Mouse (Mus musculus): ENCODE data around the gene Igsf21.

Gene Igsf21

GRCm38 (mm10) chr4:140246180-140247005 is at the start of gene Igsf21:
Igsf21 (minus strand) TSS chr4:140246784.
- DNase-seq (ENCODE audit: low spot score in 2 of 2), result no peak

- no peak for DNase-seq (ENCODE audit: low spot score in 2 of 2)
These were observed 39.2 kb upstream of the Igsf21 start for GRCm38 (mm10) chr4:140285726-140286316.

DNA sequence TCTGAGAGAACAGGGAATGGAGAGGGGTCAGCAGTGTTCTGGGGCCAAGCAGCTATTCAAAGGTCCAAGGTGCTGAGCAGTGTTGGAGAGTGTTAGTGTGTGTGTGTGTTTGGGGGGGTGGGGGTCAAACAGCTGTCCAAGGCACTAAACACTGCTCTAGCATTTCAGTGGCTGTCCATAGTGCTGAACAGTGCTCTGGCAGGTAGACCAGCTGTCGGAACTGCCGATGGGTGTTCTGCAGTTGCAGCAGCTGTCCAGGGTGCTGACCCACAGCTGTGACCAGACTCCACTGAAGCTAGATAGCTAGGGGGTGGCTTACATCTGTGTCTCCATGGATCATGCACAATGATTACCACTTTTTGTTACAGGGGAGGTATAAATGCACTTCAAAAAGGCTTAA is 36.8 kb upstream of the Igsf21 start:
- DNase-seq (ENCODE audit: low spot score in 2 of 2), result no peak

DNA sequence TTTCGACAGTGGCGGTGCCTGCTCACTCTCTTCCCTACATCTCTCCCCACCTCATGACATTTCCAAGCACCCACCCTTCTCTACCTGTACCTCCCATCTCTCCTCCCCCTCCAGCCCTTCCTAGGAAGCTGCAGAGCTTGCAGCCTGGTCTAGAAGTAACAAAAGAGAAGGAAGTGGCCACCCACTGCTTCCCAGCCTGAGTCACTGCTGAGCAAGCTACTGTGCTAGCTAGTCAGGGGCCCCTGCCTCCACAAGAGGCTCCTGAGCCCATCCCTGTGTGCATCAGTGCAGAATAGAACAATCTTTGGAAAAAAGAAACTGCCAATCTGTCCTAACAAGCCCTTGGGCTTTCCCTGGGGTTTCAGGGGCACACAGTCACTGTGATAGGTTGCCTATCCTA is 31.7 kb upstream of the Igsf21 start:
- DNase-seq (ENCODE audit: low spot score in 2 of 2), result no peak

- no peak for DNase-seq (ENCODE audit: low spot score in 2 of 2)
These were observed 25.3 kb upstream of the Igsf21 start for GRCm38 (mm10) chr4:140271913-140272312.

DNA sequence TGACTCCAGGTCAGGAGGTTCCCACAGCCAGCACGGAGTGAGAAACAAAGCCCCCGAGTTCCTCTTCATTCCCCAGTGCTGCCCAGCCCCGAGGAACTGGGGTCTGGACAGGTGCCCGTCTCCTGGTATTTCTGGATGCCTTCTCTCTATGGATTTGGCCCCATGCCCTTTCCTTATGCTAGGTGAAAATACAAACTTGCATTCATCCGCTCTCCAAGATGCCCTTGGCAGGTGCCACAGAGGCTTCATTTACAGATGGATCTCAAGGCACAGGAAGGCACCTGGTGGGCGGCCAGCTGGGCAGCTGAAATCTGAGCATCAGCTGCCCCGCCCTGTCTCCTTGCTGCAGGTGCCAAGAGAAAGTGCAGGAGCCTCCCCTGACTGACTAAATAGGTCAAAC is 23.9 kb upstream of the Igsf21 start:
- no peak for DNase-seq (ENCODE audit: low spot score in 2 of 2)

DNA sequence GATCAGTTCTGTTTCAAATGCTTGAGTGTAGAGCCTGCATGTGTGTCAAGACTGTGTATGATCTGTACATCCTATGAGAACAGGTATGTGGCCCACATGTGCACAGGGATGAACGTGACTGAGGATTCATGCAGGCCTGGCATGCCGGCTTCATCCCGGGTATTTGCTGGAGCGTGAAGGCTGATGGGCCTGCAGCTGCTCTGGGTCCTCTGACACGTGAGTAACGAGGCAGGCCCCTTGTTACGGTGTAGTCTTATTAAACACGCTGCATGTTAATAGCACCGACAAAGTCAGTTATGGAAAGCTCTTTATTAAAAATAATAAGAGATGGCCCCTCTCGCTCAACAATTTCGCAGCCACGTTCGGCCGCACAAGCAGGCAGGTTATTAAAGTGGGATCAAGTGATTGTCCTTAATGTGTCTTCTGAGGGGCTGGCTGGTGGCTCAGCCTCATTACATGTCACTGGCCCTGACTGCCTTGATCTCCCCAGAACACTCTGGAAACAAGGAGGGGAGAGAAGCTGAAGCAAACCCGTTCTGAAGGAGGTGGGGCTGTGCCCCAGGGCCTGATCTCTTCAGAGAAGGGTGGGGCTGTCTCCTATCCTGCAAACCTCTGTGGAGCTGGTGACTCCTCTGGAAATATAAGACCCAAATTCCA is 22.7 kb upstream of the Igsf21 start:
- no peak for DNase-seq (ENCODE audit: low spot score in 2 of 2)

- DNase-seq (ENCODE audit: low spot score in 2 of 2), result no peak
These were observed 21.3 kb upstream of the Igsf21 start for GRCm38 (mm10) chr4:140267835-140268234.

GRCm38 (mm10) chr4:140267086-140267485 is 20.5 kb upstream of the Igsf21 start:
- no peak for DNase-seq (ENCODE audit: low spot score in 2 of 2)

- no peak for DNase-seq (ENCODE audit: low spot score in 2 of 2)
These were observed 12.4 kb upstream of the Igsf21 start for GRCm38 (mm10) chr4:140258968-140259367.

- no peak for DNase-seq (ENCODE audit: low spot score in 2 of 2)
These were observed 5.8 kb upstream of the Igsf21 start for GRCm38 (mm10) chr4:140252369-140252768.

DNA sequence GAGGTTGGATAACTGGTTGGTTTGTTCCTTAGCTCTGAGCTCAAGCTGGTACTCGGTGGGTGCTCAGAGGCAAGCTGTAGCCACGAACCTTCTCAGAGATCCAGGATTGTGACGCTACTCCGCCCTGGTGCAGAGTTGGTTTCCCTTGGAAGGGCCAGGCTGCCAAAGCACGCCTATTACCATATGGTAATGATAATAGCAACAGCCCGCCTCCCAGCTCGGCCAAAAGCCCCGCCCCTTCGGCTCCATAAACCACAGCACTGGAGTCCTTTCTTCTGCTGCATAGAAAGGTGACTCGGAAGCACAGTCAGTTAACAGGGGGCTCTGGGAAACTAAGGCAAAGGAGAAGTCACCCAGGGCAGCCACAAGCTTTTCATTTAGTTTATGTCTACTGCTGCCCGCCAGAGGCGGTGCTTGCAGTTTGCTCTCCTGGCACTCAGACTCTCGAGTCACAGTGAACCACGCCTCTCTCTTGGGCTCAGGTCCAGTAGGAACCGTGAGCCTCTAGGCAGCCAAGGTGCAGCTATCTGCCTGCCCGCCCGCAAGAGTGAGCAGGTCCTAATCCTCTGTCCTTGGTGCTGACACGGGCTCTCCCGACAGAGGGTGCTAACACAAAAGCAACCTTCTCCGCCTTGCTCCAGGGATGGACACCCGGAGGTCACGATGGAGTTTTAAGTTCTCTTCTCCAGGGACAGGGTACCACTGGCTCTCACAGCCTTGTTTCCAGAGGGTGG is 2.6 kb upstream of the Igsf21 start:
- no peak for DNase-seq (ENCODE audit: low spot score in 2 of 2)

GRCm38 (mm10) chr4:140248396-140248795 is 1.8 kb upstream of the Igsf21 start:
- no peak for DNase-seq (ENCODE audit: low spot score in 2 of 2)

DNA sequence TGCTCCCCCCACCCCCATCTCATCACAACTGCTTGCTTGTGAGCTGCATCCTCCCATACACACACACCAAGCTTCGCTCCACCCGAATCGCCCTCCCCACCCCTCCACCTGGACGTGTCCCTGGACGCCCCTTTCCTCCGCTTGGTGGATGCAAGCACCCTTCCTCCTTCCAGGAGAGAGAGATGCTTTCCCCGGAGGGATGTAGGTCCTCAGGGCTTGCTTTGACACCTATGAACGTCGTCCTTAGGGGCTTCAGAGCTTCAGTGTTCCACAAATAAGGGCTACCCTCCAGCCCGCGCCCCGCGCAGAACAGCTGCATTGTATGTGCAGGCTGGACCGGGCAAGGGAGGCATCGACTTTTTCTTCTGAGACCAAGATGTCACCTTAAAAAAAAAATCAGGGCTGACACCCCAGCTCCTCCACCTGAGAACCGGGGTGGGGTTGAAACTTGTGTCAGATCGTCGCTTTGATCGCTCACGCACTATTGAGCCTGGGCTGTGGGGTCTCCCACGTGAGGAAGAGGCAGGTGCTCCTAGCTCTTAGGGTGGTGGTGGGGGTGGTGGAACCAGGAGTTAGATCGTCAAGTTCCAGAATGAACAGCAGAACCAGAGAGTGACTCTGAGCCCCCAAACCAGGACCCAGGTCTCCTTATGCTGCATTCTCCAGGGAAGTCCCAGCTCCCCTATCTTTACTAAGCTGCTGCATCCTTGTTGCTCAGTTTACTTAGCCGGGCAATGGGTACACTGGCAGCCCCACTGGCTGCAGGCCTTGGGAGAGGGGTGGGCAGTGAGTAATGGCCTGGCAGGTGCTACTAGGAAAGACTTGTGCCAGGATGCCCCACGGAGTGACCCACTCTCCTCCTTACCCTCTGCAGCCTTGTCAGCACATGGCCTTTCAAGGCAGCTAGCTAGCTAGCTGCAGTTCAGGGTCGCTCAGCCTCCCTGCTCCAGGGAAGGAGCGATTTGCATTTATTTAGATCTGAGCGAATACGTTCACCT is 721 bp upstream of the Igsf21 start:
- no peak for DNase-seq (ENCODE audit: low spot score in 2 of 2)

GRCm38 (mm10) chr4:140245286-140246179 is 1.1 kb downstream of the Igsf21 start:
- no peak for DNase-seq (ENCODE audit: low spot score in 2 of 2)

- DNase-seq (ENCODE audit: low spot score in 2 of 2), result no peak
These were observed 1.7 kb downstream of the Igsf21 start for GRCm38 (mm10) chr4:140244835-140245234.

- DNase-seq (ENCODE audit: low spot score in 2 of 2), result no peak
These were observed 2.3 kb downstream of the Igsf21 start for GRCm38 (mm10) chr4:140244161-140244813.

DNA sequence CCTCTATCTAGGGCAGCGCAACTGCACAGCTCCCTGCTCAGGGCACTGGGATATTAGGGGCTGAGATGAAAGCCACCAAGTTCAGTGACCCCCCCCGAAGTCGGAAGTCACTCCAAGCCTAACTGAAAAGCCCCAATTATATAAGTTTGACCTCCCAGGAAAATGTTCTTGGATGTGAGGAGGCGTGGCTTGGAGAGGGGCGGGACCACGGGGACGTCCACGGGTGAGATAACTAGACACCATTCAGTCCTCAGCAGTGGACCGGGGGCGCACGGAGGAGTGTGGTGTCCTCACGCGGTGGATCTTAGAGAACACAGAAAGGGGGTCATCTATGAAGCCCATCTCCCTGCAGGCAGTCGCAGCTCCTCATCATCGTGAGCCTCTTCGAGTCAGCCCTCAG is 3.4 kb downstream of the Igsf21 start:
- no peak for DNase-seq (ENCODE audit: low spot score in 2 of 2)

GRCm38 (mm10) chr4:140242291-140242690 is 4.3 kb downstream of the Igsf21 start:
- no peak for DNase-seq (ENCODE audit: low spot score in 2 of 2)

Data from spleen, postnatal 4 days (tissue).